Mouse (Mus musculus) MEL (cell line): ENCODE results near the gene Pkn3. TPM values are rescaled to one million over a fixed set of nuclear protein-coding genes. Genes with fewer than 3 reads are reported as not detected.

Experiments
- DNase-seq: peaks from one replicate; pipeline ENCODE4 v3.0.0; 2011; ENCODE audit warnings: low read depth, low spot score
- H3K27ac ChIP-seq: 2 replicates; pipeline ENCODE4 v1.5.1; 2012; ENCODE audit warnings: low read depth, mild to moderate bottlenecking, control low read depth, low read length, moderate library complexity; ENCODE audit not compliant: control insufficient read depth
- H3K27me3 ChIP-seq, 2 experiments: fragments of 150-350 bp in 1 of 2; sonication (generic) in 1 of 2; 2 replicates each; pipeline ENCODE4 v1.6.1; 2012; ENCODE audit warnings: low read length in 2 of 2, mild to moderate bottlenecking in 2 of 2, improper control_type of control experiment in 1 of 2, moderate library complexity in 1 of 2; ENCODE audit not compliant: insufficient read depth in 2 of 2, control insufficient read depth in 1 of 2
- H3K36me3 ChIP-seq, 2 experiments: 2 replicates each; pipeline ENCODE4 v1.6.1; 2012 to 2014; ENCODE audit warnings: low read length in 2 of 2, improper control_type of control experiment in 1 of 2, inconsistent platforms in 1 of 2, mild to moderate bottlenecking in 1 of 2; ENCODE audit not compliant: insufficient read depth in 2 of 2, control insufficient read depth in 1 of 2
- H3K4me1 ChIP-seq, 2 experiments: fragments of 150-350 bp in 1 of 2; sonication (generic) in 1 of 2; 2 replicates each; pipeline ENCODE4 v1.6.1; 2012; ENCODE audit warnings: low read length in 2 of 2, improper control_type of control experiment in 1 of 2, mild to moderate bottlenecking in 1 of 2; ENCODE audit not compliant: insufficient read depth in 2 of 2, control insufficient read depth in 1 of 2
- H3K4me3 ChIP-seq, 2 experiments: fragments of 150-350 bp in 1 of 2; sonication (generic) in 1 of 2; 2 replicates each; pipeline ENCODE4 v1.5.1; 2012; ENCODE audit warnings: low read depth in 2 of 2, low read length in 2 of 2, mild to moderate bottlenecking in 2 of 2, moderate library complexity in 2 of 2, control low read depth in 1 of 2, improper control_type of control experiment in 1 of 2; ENCODE audit not compliant: control insufficient read depth in 1 of 2, insufficient read depth in 1 of 2
- H3K79me2 ChIP-seq: 2 replicates; pipeline ENCODE4 v1.6.1; 2012; ENCODE audit warnings: mild to moderate bottlenecking, low read length, moderate library complexity; ENCODE audit not compliant: control insufficient read depth, poor library complexity, insufficient read depth
- H3K9ac ChIP-seq: 2 replicates; pipeline ENCODE4 v1.6.1; 2012; ENCODE audit warnings: low read depth, mild to moderate bottlenecking, control low read depth, low read length, moderate library complexity; ENCODE audit not compliant: control insufficient read depth, poor library complexity, severe bottlenecking
- H3K9me3 ChIP-seq: fragments of 150-350 bp; sonication (generic); replicated peaks from 2 replicates; pipeline ENCODE4 v1.6.1; 2012; ENCODE audit warnings: mild to moderate bottlenecking, low read length, improper control_type of control experiment, moderate library complexity; ENCODE audit not compliant: insufficient read depth
- BHLHE40 ChIP-seq: IDR thresholded peaks from 2 replicates; pipeline ENCODE4 v1.6.1; 2012; ENCODE audit warnings: low read depth, mild to moderate bottlenecking, inconsistent platforms, low read length, improper control_type of control experiment, borderline replicate concordance
- CTCF ChIP-seq, 3 experiments: IDR thresholded peaks in 2 of 3; conservative IDR thresholded peaks in 1 of 3; 2 replicates each; pipeline ENCODE4 v1.5.1; 2011 to 2012; ENCODE audit warnings: low read length in 3 of 3, low read depth in 2 of 3, mild to moderate bottlenecking in 2 of 3, improper control_type of control experiment in 1 of 3, inconsistent platforms in 1 of 3, mixed read lengths in 1 of 3, moderate library complexity in 1 of 3; ENCODE audit not compliant: control insufficient read depth in 1 of 3, insufficient read depth in 1 of 3, poor library complexity in 1 of 3, severe bottlenecking in 1 of 3
- E2F4 ChIP-seq: IDR thresholded peaks from 2 replicates; pipeline ENCODE4 v1.6.1; 2011; ENCODE audit warnings: low read depth, low read length, improper control_type of control experiment, borderline replicate concordance
- ELF1 ChIP-seq: IDR thresholded peaks from 2 replicates; pipeline ENCODE4 v1.6.1; 2014; ENCODE audit warnings: low read depth, mild to moderate bottlenecking, inconsistent platforms, low read length, improper control_type of control experiment, moderate library complexity
- EP300 ChIP-seq, 2 experiments: IDR thresholded peaks; 2 replicates each; pipeline ENCODE4 v1.6.1; 2011; ENCODE audit warnings: improper control_type of control experiment in 2 of 2, low read length in 2 of 2, low read depth in 1 of 2, mild to moderate bottlenecking in 1 of 2
- ETS1 ChIP-seq: IDR thresholded peaks from 2 replicates; pipeline ENCODE4 v1.6.1; 2012; ENCODE audit warnings: low read depth, mild to moderate bottlenecking, inconsistent platforms, low read length, improper control_type of control experiment, moderate library complexity
- HCFC1 ChIP-seq: IDR thresholded peaks from 2 replicates; pipeline ENCODE4 v1.6.1; 2012; ENCODE audit warnings: low read depth, mild to moderate bottlenecking, inconsistent platforms, low read length, improper control_type of control experiment, moderate library complexity
- MAFK ChIP-seq: IDR thresholded peaks from 2 replicates; pipeline ENCODE4 v1.6.1; 2011; ENCODE audit warnings: low read depth, mild to moderate bottlenecking, low read length, improper control_type of control experiment, borderline replicate concordance
- MAZ ChIP-seq: IDR thresholded peaks from 2 replicates; pipeline ENCODE4 v1.6.1; 2012; ENCODE audit warnings: low read depth, mild to moderate bottlenecking, inconsistent platforms, low read length, improper control_type of control experiment
- MEF2A ChIP-seq: IDR thresholded peaks from 2 replicates; pipeline ENCODE4 v1.6.1; 2014; ENCODE audit warnings: low read depth, mild to moderate bottlenecking, inconsistent platforms, low read length, improper control_type of control experiment; ENCODE audit not compliant: poor library complexity, insufficient replicate concordance, severe bottlenecking; ENCODE audit errors: extremely low read depth
- MXI1 ChIP-seq: IDR thresholded peaks from 2 replicates; pipeline ENCODE4 v1.6.1; 2011; ENCODE audit warnings: mild to moderate bottlenecking, low read depth, low read length, improper control_type of control experiment
- MYB ChIP-seq: IDR thresholded peaks from 2 replicates; pipeline ENCODE4 v1.6.1; 2011; ENCODE audit warnings: mild to moderate bottlenecking, low read depth, low read length, improper control_type of control experiment
- MYC ChIP-seq: IDR thresholded peaks from 2 replicates; pipeline ENCODE4 v1.6.1; 2011; ENCODE audit warnings: low read depth, mild to moderate bottlenecking, low read length, improper control_type of control experiment, moderate library complexity
- NELFE ChIP-seq: IDR thresholded peaks from 2 replicates; pipeline ENCODE4 v1.6.1; 2011; ENCODE audit warnings: low read depth, low read length, improper control_type of control experiment
- NRF1 ChIP-seq: IDR thresholded peaks from 2 replicates; pipeline ENCODE4 v1.6.1; 2014; ENCODE audit warnings: low read depth, mild to moderate bottlenecking, inconsistent platforms, low read length, improper control_type of control experiment, moderate library complexity; ENCODE audit not compliant: poor library complexity, insufficient read depth, severe bottlenecking
- POLR2A ChIP-seq, 2 experiments: IDR thresholded peaks; 2 replicates each; pipeline ENCODE4 v1.6.1; 2011 to 2012; ENCODE audit warnings: low read length in 2 of 2, mild to moderate bottlenecking in 2 of 2, control low read depth in 1 of 2, improper control_type of control experiment in 1 of 2, low read depth in 1 of 2, moderate library complexity in 1 of 2; ENCODE audit not compliant: control insufficient read depth in 1 of 2, insufficient read depth in 1 of 2, poor library complexity in 1 of 2
- POLR2AphosphoS2 ChIP-seq: IDR thresholded peaks from 2 replicates; pipeline ENCODE4 v1.6.1; 2011; ENCODE audit warnings: low read length, improper control_type of control experiment
- POLR2AphosphoS5 ChIP-seq: IDR thresholded peaks from 2 replicates; pipeline ENCODE4 v1.6.1; 2012; ENCODE audit warnings: low read depth, borderline replicate concordance, mild to moderate bottlenecking, inconsistent platforms, low read length, moderate library complexity, mixed read lengths
- RAD21 ChIP-seq: IDR thresholded peaks from 2 replicates; pipeline ENCODE4 v1.6.1; 2011; ENCODE audit warnings: mild to moderate bottlenecking, low read depth, low read length, improper control_type of control experiment
- RCOR1 ChIP-seq: IDR thresholded peaks from 2 replicates; pipeline ENCODE4 v1.6.1; 2012; ENCODE audit warnings: low read depth, mild to moderate bottlenecking, inconsistent platforms, low read length, improper control_type of control experiment
- SIN3A ChIP-seq: IDR thresholded peaks from 2 replicates; pipeline ENCODE4 v1.6.1; 2012; ENCODE audit warnings: low read length, improper control_type of control experiment, inconsistent platforms
- SMC3 ChIP-seq: IDR thresholded peaks from 2 replicates; pipeline ENCODE4 v1.6.1; 2011; ENCODE audit warnings: low read depth, low read length, improper control_type of control experiment
- TAL1 ChIP-seq: IDR thresholded peaks from 2 replicates; pipeline ENCODE4 v1.6.1; 2012; ENCODE audit warnings: mild to moderate bottlenecking, inconsistent platforms, low read length, moderate library complexity, mixed read lengths
- TCF12 ChIP-seq: IDR thresholded peaks from 2 replicates; pipeline ENCODE4 v1.6.1; 2014; ENCODE audit warnings: low read depth, mild to moderate bottlenecking, inconsistent platforms, low read length, improper control_type of control experiment, moderate library complexity
- USF1 ChIP-seq: IDR thresholded peaks from 2 replicates; pipeline ENCODE4 v1.6.1; 2014; ENCODE audit warnings: low read depth, mild to moderate bottlenecking, inconsistent platforms, low read length, improper control_type of control experiment, moderate library complexity
- USF2 ChIP-seq, 2 experiments: IDR thresholded peaks; 2 replicates each; pipeline ENCODE4 v1.6.1; 2011 to 2012; ENCODE audit warnings: improper control_type of control experiment in 2 of 2, low read length in 2 of 2, borderline replicate concordance in 1 of 2, inconsistent platforms in 1 of 2, low read depth in 1 of 2, mild to moderate bottlenecking in 1 of 2; ENCODE audit not compliant: insufficient read depth in 1 of 2
- ZC3H11A ChIP-seq: IDR thresholded peaks from 2 replicates; pipeline ENCODE4 v1.6.1; 2012; ENCODE audit warnings: low read depth, mild to moderate bottlenecking, inconsistent platforms, low read length, improper control_type of control experiment
- ZKSCAN1 ChIP-seq: IDR thresholded peaks from 2 replicates; pipeline ENCODE4 v1.6.1; 2012; ENCODE audit warnings: low read depth, mild to moderate bottlenecking, inconsistent platforms, low read length, improper control_type of control experiment, moderate library complexity
- ZMIZ1 ChIP-seq: IDR thresholded peaks from 2 replicates; pipeline ENCODE4 v1.6.1; 2012; ENCODE audit warnings: low read depth, mild to moderate bottlenecking, inconsistent platforms, low read length, improper control_type of control experiment, moderate library complexity
- ZNF384 ChIP-seq: IDR thresholded peaks from 2 replicates; pipeline ENCODE4 v1.6.1; 2012; ENCODE audit warnings: low read depth, mild to moderate bottlenecking, inconsistent platforms, low read length, improper control_type of control experiment
- polyA plus RNA-seq, 2 experiments: library from polyadenylated mRNA; stranded (reverse) in 1 of 2; unstranded in 1 of 2; fragments of >175 nt in 1 of 2; fragments of >200 nt in 1 of 2; gene quantifications; 2 replicates each; pipeline versions ENCODE4 v1.2.1 to v1.2.4; 2012; ENCODE audit warnings: low replicate concordance in 2 of 2, low read depth in 1 of 2; ENCODE audit not compliant: insufficient read length in 2 of 2, insufficient read depth in 1 of 2, missing spikeins in 1 of 2
- total RNA-seq: library from RNA; depleted of rRNA; stranded (reverse); fragments of 300-350 nt; gene quantifications from 2 replicates; pipeline ENCODE4 v1.2.3, GENCODE M21; 2012

Gene Pkn3
- total and polyA plus RNA-seq, 3 experiments: 2.0 to 5.8 TPM; not detected in 1

- peaks cover 0 to 20% of the 10 kb centered on the region in 2 experiments; a peak in 2 of 4 replicates for H3K36me3 ChIP-seq
- H3K9ac ChIP-seq: 0 out of 2 replicates have a peak overlapping the region, but pooled peaks have one; percentile 3
- H3K4me1 ChIP-seq: peaks cover 2 to 28% of the 10 kb centered on the region in 2 experiments
- H3K79me2 ChIP-seq: peaks cover 15% of the 10 kb centered on the region
- no peaks in the 10 kb centered on the region for H3K27me3 ChIP-seq
- no peak overlapping the region for H3K27ac ChIP-seq
- no peaks in the 10 kb centered on the region for H3K9me3 ChIP-seq
- TF ChIP-seq TAL1 (no peak), ZNF384 (no peak), MYB (no peak), SMC3 (no peak), MXI1 (no peak), MEF2A (no peak), E2F4 (no peak), SIN3A (no peak), ZMIZ1 (no peak), RCOR1 (no peak), POLR2AphosphoS5 (no peak), TCF12 (no peak), ZKSCAN1 (no peak), ZC3H11A (no peak), BHLHE40 (no peak), USF2 (IDR thresholded peaks at IDR 0.05; ENCODE audit: borderline replicate concordance in 1 of 2, insufficient read depth in 1 of 2, low read depth in 1 of 2, low read length in 2 of 2) (no peak)
- DNase-seq: no peak
- no peak overlapping the region for H3K4me3 ChIP-seq
Measured at GRCm38 (mm10) chr2:30047127-30047526, 30.4 kb upstream of the Pkn3 start.

DNA sequence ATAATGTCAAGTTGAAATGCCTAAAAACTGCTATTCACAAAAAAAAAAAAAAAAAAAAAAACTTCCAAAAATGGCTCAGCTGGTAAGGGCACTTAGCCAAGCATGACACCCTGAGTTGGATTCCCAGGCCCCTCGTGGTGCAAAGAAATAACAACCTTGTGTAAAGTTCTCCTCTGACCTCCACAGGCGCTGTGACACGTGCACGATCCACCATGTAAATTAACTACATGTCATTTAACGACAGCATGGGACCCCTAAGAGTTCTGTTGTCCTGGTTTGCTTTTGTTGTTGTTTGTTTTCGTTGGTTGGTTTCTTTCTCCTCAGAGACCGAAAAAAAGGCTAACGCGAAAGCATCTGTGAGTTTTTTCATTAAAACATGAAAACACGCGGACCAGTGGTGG is 29.4 kb upstream of the Pkn3 start:
- peaks cover 15% of the 10 kb centered on the region for H3K79me2 ChIP-seq
- no peaks in the 10 kb centered on the region for H3K27me3 ChIP-seq
- peak; percentile 70 for DNase-seq
- peak overlapping the region; percentile 61 to 64 for H3K4me3 ChIP-seq
- peak overlapping the region; percentile 76 for H3K9ac ChIP-seq
- H3K36me3 ChIP-seq: peaks cover 0 to 20% of the 10 kb centered on the region in 2 experiments; a peak in 2 of 4 replicates
- H3K9me3 ChIP-seq: no peaks in the 10 kb centered on the region
- H3K27ac ChIP-seq: peak overlapping the region; percentile 74
- peaks cover 2 to 28% of the 10 kb centered on the region in 2 experiments for H3K4me1 ChIP-seq
- no peak for TF ChIP-seq HCFC1
- TF ChIP-seq SMC3: no peak
- no peak for TF ChIP-seq RAD21
- peak; percentile 84 for TF ChIP-seq ETS1
- TF ChIP-seq ZKSCAN1: no peak
- no peak for TF ChIP-seq MAZ
- TF ChIP-seq EP300 (IDR thresholded peaks at IDR 0.05; ENCODE audit: low read depth in 1 of 2, low read length in 2 of 2): no peak
- no peak for TF ChIP-seq NELFE
- no peak for TF ChIP-seq USF2 (IDR thresholded peaks at IDR 0.05; ENCODE audit: borderline replicate concordance in 1 of 2, insufficient read depth in 1 of 2, low read depth in 1 of 2, low read length in 2 of 2)
- TF ChIP-seq MYC: peak; percentile 98
- peak; percentile 90 for TF ChIP-seq ZNF384
- TF ChIP-seq POLR2AphosphoS2: no peak
- TF ChIP-seq POLR2A (IDR thresholded peaks at IDR 0.05; ENCODE audit: control insufficient read depth in 1 of 2, insufficient read depth in 1 of 2, low read depth in 1 of 2, low read length in 2 of 2, poor library complexity in 1 of 2): no peak
- no peak for TF ChIP-seq TAL1
- TF ChIP-seq E2F4: no peak
- TF ChIP-seq MXI1: peak; percentile 90
- no peak for TF ChIP-seq USF1
- no peak for TF ChIP-seq NRF1
- no peak for TF ChIP-seq ZMIZ1
- TF ChIP-seq MAFK: no peak
- no peak; a peak in 1 of 6 replicates for TF ChIP-seq CTCF (IDR thresholded peaks at IDR 0.05 in 2 of 3, conservative IDR thresholded peaks at IDR 0.05 in 1 of 3; ENCODE audit: control insufficient read depth in 1 of 3, insufficient read depth in 1 of 3, low read depth in 2 of 3, low read length in 3 of 3, poor library complexity in 1 of 3, severe bottlenecking in 1 of 3)
- TF ChIP-seq BHLHE40: peak; percentile 78
- no peak for TF ChIP-seq ELF1
